Mouse (Mus musculus): Measurements from ENCODE around the gene Mmd.
A peak's percentile ranks its signal among the peaks of the same experiment; 100 is the strongest.

Mmd gene

DNA sequence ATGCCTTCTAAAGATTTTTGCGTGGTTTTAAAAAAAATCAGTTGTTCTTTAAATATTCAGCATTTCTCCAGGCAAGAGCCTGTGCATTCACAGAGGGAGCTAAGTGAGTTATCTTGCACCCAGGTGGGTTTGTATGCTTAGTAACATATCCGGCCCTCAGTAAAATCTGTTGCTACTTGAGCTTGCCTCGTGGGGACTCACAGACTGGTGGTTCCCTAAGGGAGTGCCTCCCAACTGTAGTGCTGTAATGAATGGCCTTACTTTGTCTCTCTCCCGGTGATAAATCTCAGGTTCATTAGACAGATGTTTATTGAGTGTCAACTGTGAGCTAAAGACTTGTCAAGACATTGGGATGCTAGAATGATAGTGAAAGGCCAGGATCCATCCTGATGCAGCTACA, 35.4 kb downstream of the Mmd start:
- DNase-seq, result no peak

DNA sequence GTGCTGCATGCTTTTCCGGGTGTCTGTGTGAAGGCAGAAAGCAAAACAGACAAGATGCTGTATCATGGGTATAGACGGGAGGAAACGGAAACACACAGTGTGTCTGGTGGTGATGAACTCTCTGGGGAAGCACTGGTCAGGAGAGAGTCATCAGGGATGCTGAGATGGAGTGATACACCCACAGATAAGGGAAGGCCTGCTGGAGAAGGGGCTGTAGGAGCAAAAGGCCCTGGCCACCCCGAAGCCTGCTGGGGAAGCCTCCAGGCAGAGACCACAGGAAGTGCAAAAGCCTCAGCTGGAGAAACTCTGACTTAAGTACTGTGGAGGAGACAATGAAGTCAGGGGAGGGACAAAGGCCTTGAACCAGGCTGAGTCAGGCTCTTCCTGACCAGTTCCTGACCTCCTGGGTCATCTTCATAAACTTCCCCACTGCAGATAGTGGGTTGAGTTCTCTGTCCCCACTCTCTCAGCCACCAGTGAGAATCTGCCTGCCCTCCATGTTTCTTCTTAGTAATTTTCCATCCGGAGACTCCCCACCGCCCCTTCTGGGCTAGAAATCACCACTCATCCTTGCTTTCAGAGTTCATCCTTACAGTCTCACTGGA, 37.4 kb downstream of the Mmd start:
- no peak for DNase-seq

DNA sequence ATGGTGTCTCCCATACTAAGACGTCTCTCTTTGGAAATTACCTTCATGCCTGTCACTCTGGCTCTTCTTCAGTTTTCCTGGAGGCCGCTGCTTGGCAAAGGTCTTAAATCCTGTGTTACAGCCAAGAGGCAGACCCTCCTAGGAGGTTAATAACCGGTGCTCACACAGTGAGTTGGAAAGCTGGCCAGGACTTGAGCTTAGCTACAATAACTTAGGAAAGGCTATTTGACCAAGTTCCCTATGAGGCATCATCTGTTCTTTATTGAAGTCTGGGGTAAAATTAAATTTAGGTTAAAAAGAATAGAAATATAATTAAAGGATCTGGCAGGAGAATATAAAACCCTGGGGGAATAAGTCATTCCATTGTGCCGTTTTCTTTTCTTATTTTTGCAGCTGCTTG, 41.9 kb downstream of the Mmd start:
- no peak for DNase-seq

DNA sequence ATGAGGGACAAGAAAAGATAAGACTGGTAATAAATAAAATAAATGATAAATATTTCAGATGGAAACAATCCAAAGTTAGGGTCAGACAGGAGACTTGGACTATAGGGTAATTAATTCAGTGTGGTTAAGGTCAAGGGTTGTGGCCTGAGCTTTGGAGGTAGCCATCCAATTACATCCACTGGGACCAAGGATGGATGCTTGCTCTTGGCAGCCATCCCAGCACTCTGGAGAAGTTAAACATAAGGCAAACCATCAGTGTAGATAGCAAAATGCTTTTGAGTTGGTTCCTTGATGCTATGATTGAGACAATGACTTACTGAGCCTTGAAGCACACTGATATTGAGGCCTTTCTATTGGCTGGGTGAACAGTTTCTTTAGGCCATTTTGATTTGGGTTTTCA, 43.5 kb downstream of the Mmd start:
- DNase-seq, result no peak

DNA sequence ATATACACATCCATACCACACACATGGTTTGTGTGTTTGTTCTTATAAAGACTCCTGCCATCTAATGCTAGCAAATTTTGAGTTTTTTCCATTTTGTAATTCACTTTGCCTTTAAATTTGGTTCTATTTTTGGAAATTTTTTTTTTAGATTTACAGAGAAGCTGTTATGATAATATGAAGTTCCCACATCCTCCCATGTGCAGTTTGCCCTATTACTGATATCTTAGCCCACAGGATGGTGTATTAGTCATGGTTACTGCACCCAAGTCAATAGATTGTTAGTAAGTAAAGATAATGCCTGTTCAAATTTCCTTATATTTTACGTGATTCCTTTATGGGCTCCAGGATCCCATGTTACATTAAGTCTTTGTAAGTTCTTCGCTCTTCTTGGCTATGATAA, 45.4 kb downstream of the Mmd start:
- no peak for DNase-seq

DNA sequence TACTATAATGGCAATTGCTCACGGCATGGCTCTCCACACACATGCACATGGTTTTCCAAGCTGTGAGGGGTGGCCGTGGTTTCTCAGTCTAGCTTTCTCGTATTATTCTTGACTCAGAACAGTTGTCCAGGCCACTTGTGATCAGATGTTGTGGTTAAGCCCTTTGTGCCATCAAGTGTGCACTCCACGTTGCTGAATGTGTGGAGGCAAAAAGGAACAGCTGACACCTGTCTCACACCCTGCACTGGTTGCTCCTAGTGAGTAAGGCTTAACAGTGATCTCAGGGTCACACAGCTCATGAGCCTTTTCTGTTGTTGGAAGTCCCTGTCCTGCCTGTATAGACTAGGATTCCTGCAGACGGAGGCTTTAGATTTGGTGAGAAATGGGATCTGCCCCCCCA, 56.8 kb downstream of the Mmd start:
- no peak for DNase-seq

DNA sequence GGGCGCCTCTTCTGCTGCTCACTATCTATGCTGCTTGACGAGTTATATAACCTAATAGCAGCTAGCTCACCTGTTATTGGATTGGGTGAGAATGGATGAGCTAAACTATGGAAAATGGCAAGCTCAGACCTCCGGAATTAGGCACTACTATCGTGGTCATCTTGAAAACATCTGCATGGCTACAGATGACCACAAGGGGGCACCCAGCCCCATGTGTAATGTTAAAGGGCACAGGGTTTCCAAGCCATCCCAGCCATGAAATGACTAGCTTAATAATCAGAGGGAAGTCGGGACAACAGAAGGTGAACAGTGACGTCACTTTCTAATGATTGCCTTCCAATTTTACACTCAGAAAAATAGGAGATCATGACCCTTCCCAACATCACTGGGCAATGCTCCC, 57.7 kb downstream of the Mmd start:
- peak; percentile 73 for DNase-seq

DNA sequence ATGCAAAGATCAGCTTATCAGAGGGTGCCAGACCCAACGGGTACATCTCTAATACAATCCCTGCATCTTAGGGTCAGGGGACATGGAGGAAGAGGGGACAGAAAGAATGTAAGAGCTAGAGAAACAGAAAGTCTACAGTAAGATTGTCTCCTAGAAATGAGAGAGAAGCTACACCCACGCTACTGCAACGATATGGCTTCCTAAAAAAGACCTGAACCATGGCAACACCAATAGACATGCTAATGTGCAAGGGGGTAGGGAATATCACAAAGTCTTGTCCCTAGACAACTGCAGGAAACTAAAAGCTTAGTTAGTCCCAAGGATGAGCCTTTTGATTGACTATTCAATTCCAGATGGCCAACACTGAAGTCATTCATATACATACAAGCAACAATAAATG, 65.3 kb downstream of the Mmd start:
- no peak for DNase-seq

DNA sequence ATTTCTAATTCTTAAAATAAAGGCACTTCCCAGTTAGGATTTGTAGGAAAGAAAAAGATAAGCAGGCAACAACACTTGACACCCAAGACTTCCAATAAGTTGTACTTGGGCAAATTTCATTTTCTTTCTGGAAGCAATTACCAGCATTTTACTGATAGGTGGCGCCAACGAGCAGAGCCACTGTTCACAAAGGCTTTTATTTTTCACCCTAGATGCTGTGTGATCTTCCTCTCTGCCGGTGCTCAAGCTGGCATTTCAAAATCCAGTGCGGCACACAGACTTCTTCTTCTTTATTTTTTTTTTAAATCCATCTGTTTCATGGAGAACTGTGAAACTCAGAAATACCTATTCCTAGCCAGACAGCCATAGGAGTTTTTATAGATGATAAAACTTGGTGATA, 68.2 kb downstream of the Mmd start:
- DNase-seq, result peak; percentile 49

DNA sequence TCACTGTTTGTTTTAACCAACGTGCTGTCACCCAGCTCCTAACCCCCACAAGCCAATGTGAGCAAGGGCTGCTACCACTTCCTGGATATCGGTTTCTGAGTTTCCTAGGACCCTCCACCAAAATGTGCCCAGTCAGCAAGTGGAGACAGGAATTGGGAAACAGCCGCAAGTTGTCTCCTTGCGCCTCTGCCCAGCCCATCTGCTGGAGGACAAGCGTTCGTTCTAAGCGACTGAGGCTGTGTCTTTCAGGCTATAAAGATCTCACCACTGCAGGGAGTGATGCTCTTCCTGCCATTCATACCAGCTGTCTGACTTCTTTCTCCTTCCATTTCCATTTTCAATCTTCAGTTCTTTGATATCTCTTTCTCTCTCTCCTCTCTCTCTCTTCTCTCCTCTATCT, 71.7 kb downstream of the Mmd start:
- DNase-seq, result no peak

DNA sequence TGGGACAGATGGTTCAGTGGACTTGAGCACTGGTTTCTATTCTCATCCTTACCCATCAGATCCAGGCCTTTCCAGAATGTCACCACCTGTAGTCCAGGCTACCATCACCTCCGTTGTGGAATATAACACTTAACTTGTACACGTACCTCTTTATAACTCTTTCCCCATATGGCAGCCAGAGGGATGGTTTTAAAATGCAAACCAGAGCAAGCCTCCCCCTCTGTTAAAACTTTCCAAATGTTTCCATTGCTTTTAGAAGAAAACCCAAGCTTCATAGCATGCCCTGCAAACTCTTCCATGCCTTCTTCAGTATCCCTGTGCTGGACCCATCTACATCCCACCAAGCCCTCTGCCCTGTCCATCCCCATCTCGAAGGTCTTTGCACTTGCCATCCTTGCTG, 75.3 kb downstream of the Mmd start:
- DNase-seq, result no peak

DNA sequence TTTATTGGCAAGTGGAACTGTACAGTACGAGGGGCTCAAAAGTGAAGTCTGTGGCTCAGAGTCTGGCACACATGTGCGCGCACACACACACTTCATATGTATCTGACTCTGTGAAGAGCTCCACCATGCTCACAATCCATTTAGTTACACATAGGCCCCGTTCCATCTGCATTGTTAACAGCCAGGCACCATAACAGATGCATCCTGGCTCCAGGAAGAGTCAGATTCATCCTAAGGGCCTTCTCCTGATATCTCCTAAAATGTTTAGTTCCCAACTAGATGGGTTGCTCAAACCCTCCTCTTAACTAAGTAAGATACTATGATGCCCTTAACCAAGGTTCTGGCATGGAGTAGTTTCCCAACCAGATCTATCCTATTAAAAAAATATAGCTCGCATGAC, 76.9 kb downstream of the Mmd start:
- no peak for DNase-seq

DNA sequence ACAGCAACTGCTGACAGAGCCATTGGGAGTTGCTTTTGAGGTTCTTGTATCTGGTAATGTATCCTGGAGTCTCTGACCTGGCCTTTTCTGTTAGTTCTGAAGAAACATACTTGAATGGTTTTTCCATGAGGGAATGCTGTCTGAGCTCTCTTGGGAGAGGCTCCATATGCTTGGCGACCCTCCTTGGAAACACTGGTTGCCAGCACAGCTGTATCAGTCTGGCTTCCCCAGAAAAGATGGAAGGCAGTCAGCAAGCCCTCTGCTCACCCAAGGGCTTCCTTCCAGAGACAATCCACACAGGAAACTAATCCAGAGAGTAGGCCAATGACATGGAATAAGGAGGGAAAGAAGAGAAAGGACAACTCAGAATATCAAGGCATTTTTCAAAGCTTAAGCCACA, 77.6 kb downstream of the Mmd start:
- DNase-seq, result no peak
